Mouse (Mus musculus): Measurements from ENCODE around the gene Plekhb2. TPM values are rescaled to one million over a fixed set of nuclear protein-coding genes. Genes with fewer than 3 reads are reported as not detected.
A peak's percentile ranks its signal among the peaks of the same experiment; 100 is the strongest.

The Plekhb2 gene
- polyA plus RNA-seq (2014; fragmentation: Nextera tagmentation; extraction: Ambion mirVana), result 61.8 and 67.2 TPM in 2 replicates

- peak within 1 kb of the TSS; percentile 70 for H3K4me3 ChIP-seq (replicated peaks; ENCODE audit: low read depth, low read length)
- no peaks in the 10 kb centered on the region for H3K27me3 ChIP-seq (ENCODE audit: control insufficient read depth, insufficient read depth, low read length)
- H3K9me3 ChIP-seq (ENCODE audit: control insufficient read depth, low read length), result no peaks in the 10 kb centered on the region
- H3K4me2 ChIP-seq (ENCODE audit: low read length), result peak within 1 kb of the TSS; percentile 73
- DNase-seq (peak; percentile 95), ATAC-seq (ENCODE audit: low FRiP score, low TSS enrichment) (peak; percentile 87)
- 1% methylated on average over 39 of the region's 40 CpGs for WGBS
- peak within 1 kb of the TSS; percentile 91 for H3K9ac ChIP-seq (replicated peaks; ENCODE audit: low read length)
- peaks cover 26% of the 10 kb centered on the region for H3K4me1 ChIP-seq (ENCODE audit: control insufficient read depth, insufficient read depth, low read length)
- peak within 1 kb of the TSS; percentile 76 for H3K27ac ChIP-seq (replicated peaks; ENCODE audit: low read depth, low read length)
- no peaks in the 10 kb centered on the region for H3K36me3 ChIP-seq (ENCODE audit: control insufficient read depth, insufficient read depth, low read length)
Measured at GRCm38 (mm10) chr1:34849745-34850342, at the start of gene Plekhb2. Gene Plekhb2 (plus strand): TSS chr1:34849976.

GRCm38 (mm10) chr1:34801616-34802289 is 48.0 kb upstream of the Plekhb2 start:
- ATAC-seq (ENCODE audit: low FRiP score, low TSS enrichment), result peak; percentile 83
- peak overlapping the region; percentile 85 for H3K27ac ChIP-seq (replicated peaks; ENCODE audit: low read depth, low read length)
- DNase-seq, result peak; percentile 87
- no peaks in the 10 kb centered on the region for H3K27me3 ChIP-seq (ENCODE audit: control insufficient read depth, insufficient read depth, low read length)
- no peaks in the 10 kb centered on the region for H3K9me3 ChIP-seq (ENCODE audit: control insufficient read depth, low read length)
- under 1% methylated on average over 47 of the region's 47 CpGs for WGBS
- peaks cover 21% of the 10 kb centered on the region for H3K4me1 ChIP-seq (ENCODE audit: control insufficient read depth, insufficient read depth, low read length)
- peaks cover 1% of the 10 kb centered on the region for H3K36me3 ChIP-seq (ENCODE audit: control insufficient read depth, insufficient read depth, low read length)
- peak overlapping the region; percentile 78 for H3K4me2 ChIP-seq (ENCODE audit: low read length)
- H3K9ac ChIP-seq (replicated peaks; ENCODE audit: low read length), result peak overlapping the region; percentile 81
- peak overlapping the region; percentile 68 for H3K4me3 ChIP-seq (replicated peaks; ENCODE audit: low read depth, low read length)

- no peaks in the 10 kb centered on the region for H3K9me3 ChIP-seq (ENCODE audit: control insufficient read depth, low read length)
- DNase-seq (peak; percentile 56), ATAC-seq (ENCODE audit: low FRiP score, low TSS enrichment) (peak; percentile 13)
- H3K9ac ChIP-seq (replicated peaks; ENCODE audit: low read length), result peak overlapping the region; percentile 81
- no peaks in the 10 kb centered on the region for H3K27me3 ChIP-seq (ENCODE audit: control insufficient read depth, insufficient read depth, low read length)
- 27% methylated on average over 7 of the region's 7 CpGs for whole genome bisulfite sequencing
- H3K4me1 ChIP-seq (ENCODE audit: control insufficient read depth, insufficient read depth, low read length), result peaks cover 21% of the 10 kb centered on the region
- peak overlapping the region; percentile 68 for H3K4me3 ChIP-seq (replicated peaks; ENCODE audit: low read depth, low read length)
- H3K4me2 ChIP-seq (ENCODE audit: low read length), result peak overlapping the region; percentile 78
- H3K36me3 ChIP-seq (ENCODE audit: control insufficient read depth, insufficient read depth, low read length), result peaks cover 6% of the 10 kb centered on the region
- peak overlapping the region; percentile 85 for H3K27ac ChIP-seq (replicated peaks; ENCODE audit: low read depth, low read length)
Measured at GRCm38 (mm10) chr1:34802290-34802642, 47.5 kb upstream of the Plekhb2 start.

- Histone ChIP-seq H3K4me2 (ENCODE audit: low read length) (no peak overlapping the region), H3K27ac (replicated peaks; ENCODE audit: low read depth, low read length) (no peak overlapping the region), H3K4me1 (ENCODE audit: control insufficient read depth, insufficient read depth, low read length) (peaks cover 21% of the 10 kb centered on the region), H3K27me3 (ENCODE audit: control insufficient read depth, insufficient read depth, low read length) (no peaks in the 10 kb centered on the region), H3K9me3 (ENCODE audit: control insufficient read depth, low read length) (no peaks in the 10 kb centered on the region), H3K4me3 (replicated peaks; ENCODE audit: low read depth, low read length) (no peak overlapping the region), H3K9ac (replicated peaks; ENCODE audit: low read length) (no peak overlapping the region), H3K36me3 (ENCODE audit: control insufficient read depth, insufficient read depth, low read length) (peaks cover 22% of the 10 kb centered on the region)
- WGBS, result 91% methylated on average over 7 of the region's 7 CpGs
- no peak for DNase-seq
- no peak for ATAC-seq (ENCODE audit: low FRiP score, low TSS enrichment)
Measured at GRCm38 (mm10) chr1:34804863-34805262, 44.9 kb upstream of the Plekhb2 start.

- DNase-seq, result no peak
- Histone ChIP-seq H3K27ac (replicated peaks; ENCODE audit: low read depth, low read length) (no peak overlapping the region), H3K4me3 (replicated peaks; ENCODE audit: low read depth, low read length) (no peak overlapping the region), H3K4me2 (ENCODE audit: low read length) (no peak overlapping the region), H3K27me3 (ENCODE audit: control insufficient read depth, insufficient read depth, low read length) (no peaks in the 10 kb centered on the region), H3K9me3 (ENCODE audit: control insufficient read depth, low read length) (no peaks in the 10 kb centered on the region), H3K4me1 (ENCODE audit: control insufficient read depth, insufficient read depth, low read length) (peaks cover 19% of the 10 kb centered on the region), H3K36me3 (ENCODE audit: control insufficient read depth, insufficient read depth, low read length) (peaks cover 34% of the 10 kb centered on the region), H3K9ac (replicated peaks; ENCODE audit: low read length) (no peak overlapping the region)
- 25% methylated on average over 35 of the region's 35 CpGs for WGBS
- ATAC-seq (ENCODE audit: low FRiP score, low TSS enrichment), result no peak
Measured at GRCm38 (mm10) chr1:34805931-34806520, 43.8 kb upstream of the Plekhb2 start.

- 90% methylated on average over 8 of the region's 8 CpGs for WGBS
- DNase-seq, result no peak
- ATAC-seq (ENCODE audit: low FRiP score, low TSS enrichment), result no peak
- Histone ChIP-seq H3K4me3 (replicated peaks; ENCODE audit: low read depth, low read length) (no peak overlapping the region), H3K4me2 (ENCODE audit: low read length) (no peak overlapping the region), H3K27ac (replicated peaks; ENCODE audit: low read depth, low read length) (no peak overlapping the region), H3K9me3 (ENCODE audit: control insufficient read depth, low read length) (no peaks in the 10 kb centered on the region), H3K27me3 (ENCODE audit: control insufficient read depth, insufficient read depth, low read length) (no peaks in the 10 kb centered on the region), H3K9ac (replicated peaks; ENCODE audit: low read length) (no peak overlapping the region), H3K4me1 (ENCODE audit: control insufficient read depth, insufficient read depth, low read length) (peaks cover 4% of the 10 kb centered on the region; the same call in 1 of the 2 replicates), H3K36me3 (ENCODE audit: control insufficient read depth, insufficient read depth, low read length) (peaks cover 56% of the 10 kb centered on the region)
Measured at GRCm38 (mm10) chr1:34808445-34808844, 41.3 kb upstream of the Plekhb2 start.

GRCm38 (mm10) chr1:34810293-34810692 is 39.5 kb upstream of the Plekhb2 start:
- 89% methylated on average over 11 of the region's 11 CpGs for WGBS
- no peak for DNase-seq

GRCm38 (mm10) chr1:34811035-34811434 is 38.7 kb upstream of the Plekhb2 start:
- Histone ChIP-seq H3K36me3 (ENCODE audit: control insufficient read depth, insufficient read depth, low read length) (peaks cover 82% of the 10 kb centered on the region), H3K27ac (replicated peaks; ENCODE audit: low read depth, low read length) (0 out of 2 replicates have a peak overlapping the region, but pooled peaks have one; percentile 3)
- 88% methylated on average over 6 of the region's 6 CpGs for WGBS

More at GRCm38 (mm10) chr1:34810293-34810692, 39.5 kb upstream of the Plekhb2 start:
- no peaks in the 10 kb centered on the region for H3K27me3 ChIP-seq (ENCODE audit: control insufficient read depth, insufficient read depth, low read length)
- H3K27ac ChIP-seq (replicated peaks; ENCODE audit: low read depth, low read length), result no peak overlapping the region
- no peak overlapping the region for H3K9ac ChIP-seq (replicated peaks; ENCODE audit: low read length)
- H3K36me3 ChIP-seq (ENCODE audit: control insufficient read depth, insufficient read depth, low read length), result peaks cover 74% of the 10 kb centered on the region
- peaks cover 4% of the 10 kb centered on the region; the same call in 1 of the 2 replicates for H3K4me1 ChIP-seq (ENCODE audit: control insufficient read depth, insufficient read depth, low read length)
- no peak overlapping the region for H3K4me3 ChIP-seq (replicated peaks; ENCODE audit: low read depth, low read length)
- H3K4me2 ChIP-seq (ENCODE audit: low read length), result no peak overlapping the region
- no peaks in the 10 kb centered on the region for H3K9me3 ChIP-seq (ENCODE audit: control insufficient read depth, low read length)
- ATAC-seq (ENCODE audit: low FRiP score, low TSS enrichment), result peak; percentile 1; the same call in 1 of the 2 replicates

More at GRCm38 (mm10) chr1:34811035-34811434, 38.7 kb upstream of the Plekhb2 start:
- ATAC-seq (ENCODE audit: low FRiP score, low TSS enrichment), result no peak
- no peak overlapping the region for H3K9ac ChIP-seq (replicated peaks; ENCODE audit: low read length)
- no peaks in the 10 kb centered on the region for H3K9me3 ChIP-seq (ENCODE audit: control insufficient read depth, low read length)
- no peak overlapping the region for H3K4me2 ChIP-seq (ENCODE audit: low read length)
- no peak for DNase-seq
- no peaks in the 10 kb centered on the region for H3K27me3 ChIP-seq (ENCODE audit: control insufficient read depth, insufficient read depth, low read length)
- no peaks in the 10 kb centered on the region; the same call in 1 of the 2 replicates for H3K4me1 ChIP-seq (ENCODE audit: control insufficient read depth, insufficient read depth, low read length)
- H3K4me3 ChIP-seq (replicated peaks; ENCODE audit: low read depth, low read length), result no peak overlapping the region

All from midbrain, embryonic 14.5 days (tissue).